Mouse (Mus musculus) ES-E14 (cell line): ENCODE data around the gene Chrne. TPM values are rescaled to one million over a fixed set of nuclear protein-coding genes. Genes with fewer than 3 reads are reported as not detected.
"Not testable (repeated sequence)": the region's sequence is repeated elsewhere in the genome, so short reads cannot be mapped to it uniquely, and the experiment has no call there.

Source experiments
- DNase-seq: peaks from one replicate; pipeline ENCODE4 v3.0.0-alpha.2; 2013; ENCODE audit warnings: low read depth, low spot score
- H3K27ac ChIP-seq: 2 replicates; pipeline ENCODE4 v1.5.1; 2012; ENCODE audit warnings: low read depth, mild to moderate bottlenecking, low read length, moderate library complexity, mixed read lengths; ENCODE audit not compliant: poor library complexity, insufficient read depth, severe bottlenecking
- H3K36me3 ChIP-seq: 2 replicates; pipeline ENCODE4 v1.6.1; 2012; ENCODE audit warnings: mild to moderate bottlenecking, low read length, moderate library complexity, mixed read lengths; ENCODE audit not compliant: control insufficient read depth, poor library complexity, insufficient read depth, severe bottlenecking
- H3K4me1 ChIP-seq, 2 experiments: fragments of 150-350 bp in 1 of 2; sonication (generic) in 1 of 2; 2 replicates each; pipeline ENCODE4 v1.6.1; 2012; ENCODE audit warnings: low read length in 2 of 2, mild to moderate bottlenecking in 1 of 2, mixed read lengths in 1 of 2; ENCODE audit not compliant: control insufficient read depth in 2 of 2, insufficient read depth in 2 of 2, poor library complexity in 1 of 2
- H3K4me3 ChIP-seq, 2 experiments: fragments of 150-350 bp in 1 of 2; sonication (generic) in 1 of 2; 2 replicates each; pipeline ENCODE4 v1.5.1; 2012; ENCODE audit warnings: low read length in 2 of 2, low read depth in 1 of 2, mild to moderate bottlenecking in 1 of 2, mixed read lengths in 1 of 2; ENCODE audit not compliant: insufficient read depth in 1 of 2, poor library complexity in 1 of 2, severe bottlenecking in 1 of 2
- H3K9ac ChIP-seq: 2 replicates; pipeline ENCODE4 v1.6.1; 2012; ENCODE audit warnings: low read depth, mild to moderate bottlenecking, low read length, mixed read lengths; ENCODE audit not compliant: poor library complexity, insufficient read depth, severe bottlenecking
- H3K9me3 ChIP-seq: fragments of 150-350 bp; sonication (generic); 2 replicates; pipeline ENCODE4 v1.6.1; 2012; ENCODE audit warnings: low read depth, mild to moderate bottlenecking, low read length; ENCODE audit not compliant: control insufficient read depth, insufficient read depth
- CHD2 ChIP-seq: IDR thresholded peaks from 2 replicates; pipeline ENCODE4 v1.6.1; 2014; ENCODE audit warnings: mild to moderate bottlenecking, low read depth, low read length, inconsistent platforms
- HCFC1 ChIP-seq: IDR thresholded peaks from 2 replicates; pipeline ENCODE4 v1.6.1; 2012; ENCODE audit warnings: low read length, inconsistent platforms, borderline replicate concordance; ENCODE audit not compliant: insufficient read depth
- MAFK ChIP-seq: IDR thresholded peaks from 2 replicates; pipeline ENCODE4 v1.6.1; 2014; ENCODE audit warnings: mild to moderate bottlenecking, low read depth, low read length, inconsistent platforms; ENCODE audit not compliant: insufficient read depth
- ZC3H11A ChIP-seq: IDR thresholded peaks from 2 replicates; pipeline ENCODE4 v1.6.1; 2012; ENCODE audit warnings: low read depth, mild to moderate bottlenecking, inconsistent platforms, low read length, borderline replicate concordance
- ZNF384 ChIP-seq: IDR thresholded peaks from 2 replicates; pipeline ENCODE4 v1.6.1; 2012; ENCODE audit warnings: low read depth, low read length, inconsistent platforms
- in situ Hi-C, 2 experiments: fragments of 600-800 bp; cut with MboI; formaldehyde crosslinking; loops; one replicate each; pipeline ENCODE4 v1.15.1; 2025; ENCODE audit warnings: low sequenced_read_pairs in 2 of 2, inconsistent platforms in 1 of 2; ENCODE audit not compliant: unreplicated experiment in 2 of 2
- total RNA-seq: library from RNA; depleted of rRNA; stranded (reverse); fragments of 300-350 nt; gene quantifications from 2 replicates; pipeline ENCODE4 v1.2.3, GENCODE M21; 2012; rRNA removed

Chrne gene
- total RNA-seq, 1 experiment: not detected

- Histone ChIP-seq H3K36me3 (no peaks in the 10 kb centered on the region), H3K9ac (no peak overlapping the region), H3K27ac (no peak overlapping the region), H3K9me3 (no peaks in the 10 kb centered on the region), H3K4me3 (no peak overlapping the region), H3K4me1 (peaks cover 7 to 22% of the 10 kb centered on the region in 2 experiments)
- TF ChIP-seq ZNF384 (no peak), MAFK (no peak), HCFC1 (no peak), ZC3H11A (no peak)
- DNase-seq: no peak
- in situ Hi-C loops: no loop called here
Observed at GRCm38 (mm10) chr11:70572348-70572902, 46.6 kb downstream of the Chrne start.

GRCm38 (mm10) chr11:70571641-70572040 is 47.4 kb downstream of the Chrne start:
- TF ChIP-seq ZNF384 (no peak), MAFK (no peak), HCFC1 (no peak), CHD2 (no peak)
- no peak overlapping the region for H3K27ac ChIP-seq
- H3K36me3 ChIP-seq: no peaks in the 10 kb centered on the region
- H3K9me3 ChIP-seq: no peaks in the 10 kb centered on the region
- H3K4me3 ChIP-seq: no peak overlapping the region
- peaks cover 3 to 16% of the 10 kb centered on the region in 2 experiments; a peak in 3 of 4 replicates for H3K4me1 ChIP-seq
- DNase-seq: no peak
- H3K9ac ChIP-seq: no peak overlapping the region
- in situ Hi-C loops: no loop called here

- H3K4me3 ChIP-seq, H3K27ac ChIP-seq, H3K9me3 ChIP-seq, H3K9ac ChIP-seq, in situ Hi-C loops, H3K36me3 ChIP-seq, DNase-seq: not testable (repeated sequence)
- H3K4me1 ChIP-seq: peaks cover 2 to 12% of the 10 kb centered on the region in 2 experiments; a peak in 2 of 4 replicates
Observed at GRCm38 (mm10) chr11:70570614-70571013, 48.4 kb downstream of the Chrne start.

DNA sequence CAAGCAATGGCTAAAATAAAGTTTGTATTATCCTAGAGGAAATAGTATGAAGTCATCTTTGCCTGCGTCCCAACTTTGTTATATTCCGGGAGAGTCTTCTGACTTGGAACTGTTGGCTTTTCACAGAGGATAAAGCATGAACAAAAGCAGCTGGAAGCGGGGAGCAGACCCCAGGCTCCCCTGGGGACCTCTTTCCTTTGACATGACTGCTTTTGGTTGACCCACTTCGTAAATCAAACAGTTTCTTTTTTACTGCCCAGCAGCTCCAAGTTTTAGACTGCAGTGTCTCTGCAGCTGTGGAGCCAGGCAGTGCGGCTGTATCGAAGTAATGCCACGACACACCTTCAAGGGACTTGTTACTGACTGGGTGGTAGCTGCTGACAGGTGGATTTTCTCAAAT is 52.4 kb downstream of the Chrne start:
- no peak overlapping the region for H3K4me3 ChIP-seq
- DNase-seq: no peak
- no peak overlapping the region for H3K27ac ChIP-seq
- H3K4me1 ChIP-seq: peaks cover 0 to 4% of the 10 kb centered on the region in 2 experiments; a peak in 2 of 4 replicates
- H3K9ac ChIP-seq: no peak overlapping the region
- H3K36me3 ChIP-seq: no peaks in the 10 kb centered on the region
- H3K9me3 ChIP-seq: no peaks in the 10 kb centered on the region
- TF ChIP-seq ZNF384 (no peak), HCFC1 (no peak), CHD2 (no peak), MAFK (no peak), ZC3H11A (no peak)
- in situ Hi-C loops: no loop called here

Other genes starting within 250 kb of the Chrne start
- 76.5 and 77.5 TPM in 2 replicates for gene Pelp1, start 209.2 kb downstream of the Chrne start, total RNA-seq
- 30.6 and 43.1 TPM in 2 replicates for gene Arrb2, start 186.6 kb downstream of the Chrne start, total RNA-seq
- 29.1 and 31.2 TPM in 2 replicates for gene Med11, start 167.3 kb downstream of the Chrne start, total RNA-seq
- gene Zmynd15, start 159.8 kb downstream of the Chrne start, total RNA-seq: 0.54 and 1.5 TPM in 2 replicates
- 2.9 and 6.6 TPM in 2 replicates for gene Cxcl16, start 159.2 kb downstream of the Chrne start, total RNA-seq
- gene Tm4sf5, start 114.0 kb downstream of the Chrne start, total RNA-seq: 3.8 and 4.6 TPM in 2 replicates
- not detected in 2 replicates for gene Vmo1, start 104.6 kb downstream of the Chrne start, total RNA-seq
- gene Gltpd2, start 100.0 kb downstream of the Chrne start, total RNA-seq: 0.42 and 0.54 TPM in 2 replicates
- gene Psmb6, start 93.8 kb downstream of the Chrne start, total RNA-seq: 506 and 612 TPM in 2 replicates
- not detected in 2 replicates for gene Gm40193, start 86.3 kb downstream of the Chrne start, total RNA-seq
- 4.4 and 6.3 TPM in 2 replicates for gene Pld2, start 79.2 kb downstream of the Chrne start, total RNA-seq
- 23.0 and 27.5 TPM in 2 replicates for gene Mink1, start 56.3 kb downstream of the Chrne start, total RNA-seq
- gene 4930544D05Rik, start 3.4 kb downstream of the Chrne start, total RNA-seq: 0.45 and 0.53 TPM in 2 replicates
- 0.45 and 0.85 TPM in 2 replicates for gene Gp1ba, start 19.9 kb upstream of the Chrne start, total RNA-seq
- 113 and 157 TPM in 2 replicates for gene Rnf167, start 28.0 kb upstream of the Chrne start, total RNA-seq
- 84.5 and 97.4 TPM in 2 replicates for gene Slc25a11, start 28.3 kb upstream of the Chrne start, total RNA-seq
- 474 and 732 TPM in 2 replicates for gene Pfn1, start 35.4 kb upstream of the Chrne start, total RNA-seq
- gene Eno3, start 38.0 kb upstream of the Chrne start, total RNA-seq: 21.1 and 31.7 TPM in 2 replicates
- 68.0 and 74.5 TPM in 2 replicates for gene Spag7, start 50.2 kb upstream of the Chrne start, total RNA-seq
- gene Camta2, start 68.9 kb upstream of the Chrne start, total RNA-seq: 3.9 and 5.6 TPM in 2 replicates
- 0.48 and 1.2 TPM in 2 replicates for gene Inca1, start 80.9 kb upstream of the Chrne start, total RNA-seq
- 25.3 and 29.2 TPM in 2 replicates for gene Kif1c, start 81.3 kb upstream of the Chrne start, total RNA-seq
- 1.4 and 2.1 TPM in 2 replicates for gene Zfp3, start 145.0 kb upstream of the Chrne start, total RNA-seq
- gene Scimp, start 193.4 kb upstream of the Chrne start, total RNA-seq: not detected in 2 replicates
- 29.0 and 38.8 TPM in 2 replicates for gene Rabep1, start 225.6 kb upstream of the Chrne start, total RNA-seq